Mouse (Mus musculus): ENCODE measurements around the gene Prss12.
"Not testable (repeated sequence)": the region's sequence is repeated elsewhere in the genome, so short reads cannot be mapped to it uniquely, and the experiment has no call there.

The Prss12 gene

GRCm38 (mm10) chr3:123476833-123477232 is 30.1 kb downstream of the Prss12 start:
- no peak for DNase-seq (ENCODE audit: low spot score)

GRCm38 (mm10) chr3:123481266-123481665 is 34.6 kb downstream of the Prss12 start:
- no peak for DNase-seq (ENCODE audit: low spot score)

- no peak for DNase-seq (ENCODE audit: low spot score)
These were observed 45.1 kb downstream of the Prss12 start for GRCm38 (mm10) chr3:123491814-123492213.

- no peak for DNase-seq (ENCODE audit: low spot score)
These were observed 46.5 kb downstream of the Prss12 start for GRCm38 (mm10) chr3:123493163-123493562.

GRCm38 (mm10) chr3:123495088-123495487 is 48.4 kb downstream of the Prss12 start:
- DNase-seq (ENCODE audit: low spot score) = no peak

GRCm38 (mm10) chr3:123498787-123499186 is 52.1 kb downstream of the Prss12 start:
- DNase-seq (ENCODE audit: low spot score) = no peak

- not testable (repeated sequence) for DNase-seq (ENCODE audit: low spot score)
These were observed 55.1 kb downstream of the Prss12 start for GRCm38 (mm10) chr3:123501798-123502197.

GRCm38 (mm10) chr3:123503943-123504342 is 57.2 kb downstream of the Prss12 start:
- no peak for DNase-seq (ENCODE audit: low spot score)

- DNase-seq (ENCODE audit: low spot score) = no peak
These were observed 58.1 kb downstream of the Prss12 start for GRCm38 (mm10) chr3:123504783-123505182.

GRCm38 (mm10) chr3:123505778-123506667 is 59.3 kb downstream of the Prss12 start:
- DNase-seq (ENCODE audit: low spot score) = peak; percentile 58

GRCm38 (mm10) chr3:123506699-123507662 is 60.3 kb downstream of the Prss12 start:
- DNase-seq (ENCODE audit: low spot score) = no peak

GRCm38 (mm10) chr3:123507663-123508055 is 60.9 kb downstream of the Prss12 start:
- DNase-seq (ENCODE audit: low spot score) = no peak

GRCm38 (mm10) chr3:123508056-123508674 is 61.5 kb downstream of the Prss12 start:
- DNase-seq (ENCODE audit: low spot score) = peak; percentile 100

GRCm38 (mm10) chr3:123508675-123509376 is 62.1 kb downstream of the Prss12 start:
- no peak for DNase-seq (ENCODE audit: low spot score)

- no peak for DNase-seq (ENCODE audit: low spot score)
These were observed 65.1 kb downstream of the Prss12 start for GRCm38 (mm10) chr3:123511818-123512217.

GRCm38 (mm10) chr3:123514886-123515285 is 68.2 kb downstream of the Prss12 start:
- DNase-seq (ENCODE audit: low spot score) = no peak

GRCm38 (mm10) chr3:123515600-123516359 is 69.1 kb downstream of the Prss12 start:
- peak; percentile 58 for DNase-seq (ENCODE audit: low spot score)

GRCm38 (mm10) chr3:123516784-123517183 is 70.1 kb downstream of the Prss12 start:
- DNase-seq (ENCODE audit: low spot score) = no peak

GRCm38 (mm10) chr3:123526313-123527067 is 79.8 kb downstream of the Prss12 start:
- DNase-seq (ENCODE audit: low spot score) = no peak
